Mouse (Mus musculus) MEL (cell line): ENCODE results near the gene Arhgdia.

Experiments used
- CTCF ChIP-seq, 3 experiments: IDR thresholded peaks in 2 of 3; conservative IDR thresholded peaks in 1 of 3; 2 replicates each; pipeline ENCODE4 v1.5.1; 2011 to 2012; ENCODE audit warnings: low read length in 3 of 3, low read depth in 2 of 3, mild to moderate bottlenecking in 2 of 3, improper control_type of control experiment in 1 of 3, inconsistent platforms in 1 of 3, mixed read lengths in 1 of 3, moderate library complexity in 1 of 3; ENCODE audit not compliant: control insufficient read depth in 1 of 3, insufficient read depth in 1 of 3, poor library complexity in 1 of 3, severe bottlenecking in 1 of 3
- HCFC1 ChIP-seq: IDR thresholded peaks from 2 replicates; pipeline ENCODE4 v1.6.1; 2012; ENCODE audit warnings: low read depth, mild to moderate bottlenecking, inconsistent platforms, low read length, improper control_type of control experiment, moderate library complexity
- NRF1 ChIP-seq: IDR thresholded peaks from 2 replicates; pipeline ENCODE4 v1.6.1; 2014; ENCODE audit warnings: low read depth, mild to moderate bottlenecking, inconsistent platforms, low read length, improper control_type of control experiment, moderate library complexity; ENCODE audit not compliant: poor library complexity, insufficient read depth, severe bottlenecking
- POLR2A ChIP-seq, 2 experiments: IDR thresholded peaks; 2 replicates each; pipeline ENCODE4 v1.6.1; 2011 to 2012; ENCODE audit warnings: low read length in 2 of 2, mild to moderate bottlenecking in 2 of 2, control low read depth in 1 of 2, improper control_type of control experiment in 1 of 2, low read depth in 1 of 2, moderate library complexity in 1 of 2; ENCODE audit not compliant: control insufficient read depth in 1 of 2, insufficient read depth in 1 of 2, poor library complexity in 1 of 2

DNA sequence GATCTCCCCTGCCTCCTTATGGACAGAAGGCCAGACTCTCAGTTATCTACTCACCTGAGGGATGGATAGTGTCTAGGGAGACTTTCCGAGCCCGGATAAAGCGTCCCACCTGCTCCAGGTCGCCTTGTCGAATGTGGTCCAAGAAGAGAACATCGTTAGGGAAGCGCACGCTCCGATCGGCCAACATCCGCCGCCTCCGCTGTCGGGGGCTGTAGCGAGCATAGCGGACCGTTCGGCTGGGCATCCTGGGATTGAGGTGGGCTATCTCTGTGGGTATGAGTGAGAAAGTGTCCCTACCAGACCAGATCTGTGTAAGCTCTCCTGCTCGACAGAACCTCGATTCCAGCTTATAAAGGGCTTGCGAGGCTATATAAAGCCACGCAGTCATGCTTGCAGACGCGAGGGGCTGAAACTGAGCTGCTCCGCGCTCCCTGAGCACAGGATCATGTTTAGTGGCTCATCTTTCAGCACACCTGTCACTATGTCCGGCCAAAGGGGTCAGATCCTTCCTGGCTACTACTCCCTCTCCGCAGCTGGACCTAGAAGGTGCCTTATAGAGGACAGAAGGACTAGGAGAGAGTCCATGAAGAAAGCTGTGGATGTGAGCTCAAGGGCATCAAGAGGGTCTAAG, 30.5 kb downstream of the Arhgdia start, which contains the start of gene Ppp1r27:
- no peak for TF ChIP-seq HCFC1
- no peak for TF ChIP-seq CTCF (IDR thresholded peaks at IDR 0.05 in 2 of 3, conservative IDR thresholded peaks at IDR 0.05 in 1 of 3; ENCODE audit: control insufficient read depth in 1 of 3, insufficient read depth in 1 of 3, low read depth in 2 of 3, low read length in 3 of 3, poor library complexity in 1 of 3, severe bottlenecking in 1 of 3)
- TF ChIP-seq POLR2A (IDR thresholded peaks at IDR 0.05; ENCODE audit: control insufficient read depth in 1 of 2, insufficient read depth in 1 of 2, low read depth in 1 of 2, low read length in 2 of 2, poor library complexity in 1 of 2), result no peak
- no peak for TF ChIP-seq NRF1
